Mouse (Mus musculus): ENCODE results near the gene Rnf152. TPM values are rescaled to one million over a fixed set of nuclear protein-coding genes. Genes with fewer than 3 reads are reported as not detected.

Gene Rnf152
- total RNA-seq (2014; fragmentation: Nextera tagmentation) (0.10 and 0.24 TPM in 2 replicates), total RNA-seq (2017) (0.08 TPM in 1 of 2 replicates, not detected in the other)

- ATAC-seq (replicated peaks; ENCODE audit: low FRiP score, low TSS enrichment, poor library complexity, severe bottlenecking), result peak; percentile 79
These were observed at the start of gene Rnf152 for GRCm38 (mm10) chr1:105356291-105357011. Gene Rnf152, minus strand, starts transcription at chr1:105356710.

- peak; percentile 59 for ATAC-seq (replicated peaks; ENCODE audit: low FRiP score, low TSS enrichment, poor library complexity, severe bottlenecking)
These were observed 46.3 kb upstream of the Rnf152 start for GRCm38 (mm10) chr1:105402853-105403252.

GRCm38 (mm10) chr1:105384141-105384937 is 27.8 kb upstream of the Rnf152 start:
- ATAC-seq (replicated peaks; ENCODE audit: low FRiP score, low TSS enrichment, poor library complexity, severe bottlenecking), result no peak

DNA sequence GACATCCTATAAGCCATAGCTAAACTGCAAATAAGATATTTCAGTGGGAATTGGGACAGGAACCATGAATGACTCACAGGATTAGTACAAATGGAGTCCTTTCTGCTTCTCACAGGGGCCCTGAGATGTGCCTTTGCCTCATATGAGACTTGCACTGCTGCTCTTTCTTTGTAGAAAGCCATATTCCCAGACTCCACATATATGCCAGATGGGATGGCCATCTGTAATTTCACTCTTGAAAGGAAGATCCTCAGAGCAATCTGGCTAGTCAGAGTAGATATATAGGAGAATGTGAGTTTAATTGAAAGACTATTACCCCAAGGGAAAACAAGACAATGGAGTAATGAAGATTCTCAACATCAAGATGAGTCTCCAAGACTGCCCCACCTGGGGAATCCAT is 21.0 kb upstream of the Rnf152 start:
- no peak for ATAC-seq (replicated peaks; ENCODE audit: low FRiP score, low TSS enrichment, poor library complexity, severe bottlenecking)

DNA sequence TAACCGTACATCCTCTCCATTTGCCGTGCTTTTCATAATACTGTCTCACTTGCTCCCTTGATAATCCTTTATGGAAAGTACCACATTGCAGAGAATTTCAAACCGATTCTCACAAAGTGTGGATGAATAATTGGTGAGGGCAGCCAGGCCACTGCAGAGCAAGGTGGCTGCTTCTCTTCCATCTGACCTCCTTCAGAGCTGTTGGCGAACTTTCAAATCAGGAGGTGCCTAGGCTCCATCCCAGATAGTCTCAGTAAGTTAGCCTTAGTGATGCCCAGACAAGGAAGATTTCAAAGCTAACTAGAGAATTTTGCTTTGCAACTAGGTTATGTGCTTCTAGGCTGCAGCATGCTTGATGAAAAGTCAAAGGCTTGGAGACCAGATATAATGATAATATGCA is 18.1 kb upstream of the Rnf152 start:
- ATAC-seq (replicated peaks; ENCODE audit: low FRiP score, low TSS enrichment, poor library complexity, severe bottlenecking), result no peak

- ATAC-seq (replicated peaks; ENCODE audit: low FRiP score, low TSS enrichment, poor library complexity, severe bottlenecking), result peak; percentile 92
These were observed 6.2 kb upstream of the Rnf152 start for GRCm38 (mm10) chr1:105362701-105363100.

DNA sequence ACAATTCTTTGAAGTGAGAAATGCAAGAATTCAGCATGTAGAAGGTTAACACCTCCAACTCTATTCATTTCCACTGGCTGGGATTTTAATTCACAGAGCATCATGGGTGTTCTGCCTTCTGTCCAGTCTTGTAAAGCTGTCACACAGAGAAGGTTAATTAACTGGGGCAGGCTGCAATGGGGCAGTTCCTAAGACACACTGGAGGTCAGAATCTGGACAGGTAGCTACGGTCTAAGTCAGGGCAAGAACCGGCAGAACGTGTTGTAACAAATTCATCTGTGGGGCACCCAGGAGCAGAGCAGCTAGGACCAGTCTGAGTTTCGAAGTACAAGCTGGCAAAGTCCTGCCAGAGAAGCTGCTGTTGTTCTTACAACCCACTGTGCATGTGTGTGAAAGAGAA is 2.4 kb upstream of the Rnf152 start:
- ATAC-seq (replicated peaks; ENCODE audit: low FRiP score, low TSS enrichment, poor library complexity, severe bottlenecking), result no peak

- no peak for ATAC-seq (replicated peaks; ENCODE audit: low FRiP score, low TSS enrichment, poor library complexity, severe bottlenecking)
These were observed 610 bp downstream of the Rnf152 start for GRCm38 (mm10) chr1:105355910-105356290.

- ATAC-seq (replicated peaks; ENCODE audit: low FRiP score, low TSS enrichment, poor library complexity, severe bottlenecking), result no peak
These were observed 1.3 kb downstream of the Rnf152 start for GRCm38 (mm10) chr1:105354901-105355891.

DNA sequence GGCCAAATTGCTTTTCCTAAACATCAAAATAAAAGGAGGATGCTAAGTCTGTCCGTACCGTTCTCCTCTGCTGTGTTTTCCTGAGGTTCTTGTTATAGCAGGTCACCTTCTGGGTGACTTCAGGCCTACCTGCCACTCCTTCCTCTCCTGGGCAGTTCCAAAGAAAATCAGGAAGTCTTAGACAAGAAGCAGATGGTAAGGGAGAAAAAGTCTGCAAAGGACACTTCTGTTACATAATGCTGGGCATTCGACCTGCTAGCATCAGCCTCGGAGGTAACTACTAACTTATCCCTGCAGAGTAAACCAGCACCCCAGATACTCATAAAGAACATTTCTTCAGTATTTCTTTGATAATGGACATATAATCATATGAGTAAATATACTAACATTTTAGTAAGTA is 4.7 kb downstream of the Rnf152 start:
- no peak for ATAC-seq (replicated peaks; ENCODE audit: low FRiP score, low TSS enrichment, poor library complexity, severe bottlenecking)

- ATAC-seq (replicated peaks; ENCODE audit: low FRiP score, low TSS enrichment, poor library complexity, severe bottlenecking), result no peak
These were observed 14.2 kb downstream of the Rnf152 start for GRCm38 (mm10) chr1:105342305-105342704.

GRCm38 (mm10) chr1:105340943-105341342 is 15.6 kb downstream of the Rnf152 start:
- ATAC-seq (replicated peaks; ENCODE audit: low FRiP score, low TSS enrichment, poor library complexity, severe bottlenecking), result no peak

DNA sequence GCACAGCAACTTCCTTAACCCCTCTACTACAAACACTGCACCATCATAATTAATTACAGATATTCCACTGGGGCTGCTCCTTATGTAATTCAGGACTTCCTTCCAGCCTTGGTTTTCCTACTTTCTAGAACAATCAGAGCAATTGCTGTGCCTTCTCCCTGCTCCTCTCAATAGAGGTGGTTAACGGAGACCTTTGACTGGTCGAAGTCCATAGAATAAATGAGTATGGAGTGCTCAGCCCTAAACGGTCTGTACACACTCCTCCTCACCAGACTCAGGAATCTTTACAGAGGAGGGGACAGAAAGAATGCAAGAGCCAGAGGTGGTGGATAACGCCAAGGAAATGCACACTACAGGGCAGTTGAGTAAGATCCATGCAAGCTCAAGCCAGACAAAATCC is 19.1 kb downstream of the Rnf152 start:
- no peak for ATAC-seq (replicated peaks; ENCODE audit: low FRiP score, low TSS enrichment, poor library complexity, severe bottlenecking)

DNA sequence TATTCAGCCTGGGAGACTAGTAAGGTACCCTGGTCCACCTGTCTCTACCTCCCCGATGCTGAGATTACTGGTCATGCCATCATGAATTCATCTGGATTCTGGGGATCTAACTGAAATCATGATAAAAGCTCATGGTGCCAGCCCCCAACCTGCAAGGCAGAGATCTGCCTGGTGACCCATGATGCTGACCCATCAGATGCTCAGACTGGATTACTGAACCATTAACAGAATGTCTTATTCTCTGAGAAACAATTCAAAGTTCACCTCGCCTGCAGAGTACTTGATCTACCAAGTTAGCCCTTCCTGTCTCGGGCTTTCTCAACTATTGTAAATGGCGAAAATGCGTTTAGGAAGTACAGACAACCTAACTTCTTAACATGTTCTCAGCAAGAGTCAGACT is 20.4 kb downstream of the Rnf152 start:
- ATAC-seq (replicated peaks; ENCODE audit: low FRiP score, low TSS enrichment, poor library complexity, severe bottlenecking), result no peak

DNA sequence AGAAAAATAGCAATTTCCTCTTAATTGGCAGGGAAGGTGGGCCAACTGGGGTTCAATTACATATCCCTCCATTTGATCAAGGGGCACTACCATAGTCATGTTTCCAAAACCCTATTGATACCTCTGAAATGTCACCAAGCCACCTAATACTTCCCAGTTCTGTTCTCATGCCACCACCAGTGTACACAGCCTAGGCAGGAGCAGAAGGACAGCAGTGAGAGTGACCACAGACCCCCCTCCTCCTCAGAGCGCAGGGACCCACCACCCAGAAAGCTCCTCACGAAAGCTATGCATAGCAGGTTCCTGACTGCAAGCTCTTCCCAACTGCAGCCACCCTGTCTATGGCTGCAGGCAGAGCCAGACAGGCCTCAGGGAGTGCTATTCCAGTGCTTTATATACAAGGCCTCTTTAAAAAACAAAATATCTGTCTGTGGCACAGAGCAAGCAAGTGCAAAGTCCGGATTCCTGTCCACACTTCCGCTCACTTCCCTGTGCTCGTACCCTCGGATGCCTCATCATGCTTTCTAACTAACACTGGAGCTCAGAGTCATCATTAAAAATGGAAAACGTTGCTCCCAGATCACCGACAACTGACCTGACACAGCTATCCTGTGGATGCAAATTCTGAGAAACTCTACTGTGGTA is 24.3 kb downstream of the Rnf152 start:
- no peak for ATAC-seq (replicated peaks; ENCODE audit: low FRiP score, low TSS enrichment, poor library complexity, severe bottlenecking)

- no peak for ATAC-seq (replicated peaks; ENCODE audit: low FRiP score, low TSS enrichment, poor library complexity, severe bottlenecking)
These were observed 24.9 kb downstream of the Rnf152 start for GRCm38 (mm10) chr1:105331605-105332004.

GRCm38 (mm10) chr1:105330581-105331320 is 25.8 kb downstream of the Rnf152 start:
- ATAC-seq (replicated peaks; ENCODE audit: low FRiP score, low TSS enrichment, poor library complexity, severe bottlenecking), result no peak

DNA sequence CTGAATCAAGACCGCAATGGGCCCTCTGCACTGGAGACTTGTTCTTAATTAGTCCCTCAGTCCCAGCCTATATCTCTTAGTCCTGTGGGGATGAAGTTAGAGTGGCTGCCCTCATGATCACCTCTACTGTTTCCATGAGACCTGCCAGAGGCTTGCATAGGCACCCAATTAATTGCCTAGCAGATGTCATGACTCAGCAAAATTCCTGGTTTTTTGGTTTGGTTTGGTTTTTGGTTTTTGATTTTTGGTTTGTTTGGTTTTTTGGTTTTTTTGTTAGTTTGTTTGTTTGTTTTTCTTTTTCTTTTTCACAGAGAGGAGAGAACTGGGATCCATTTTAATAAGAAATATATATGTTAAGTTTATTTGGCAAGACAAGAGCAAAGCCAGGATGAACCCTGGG is 28.7 kb downstream of the Rnf152 start:
- ATAC-seq (replicated peaks; ENCODE audit: low FRiP score, low TSS enrichment, poor library complexity, severe bottlenecking), result no peak

GRCm38 (mm10) chr1:105324636-105325035 is 31.9 kb downstream of the Rnf152 start:
- no peak for ATAC-seq (replicated peaks; ENCODE audit: low FRiP score, low TSS enrichment, poor library complexity, severe bottlenecking)
